Mouse (Mus musculus) midbrain, embryonic 13.5 days (tissue): ENCODE results near the gene Pitpna. TPM values are rescaled to one million over a fixed set of nuclear protein-coding genes. Genes with fewer than 3 reads are reported as not detected.

ENCODE experiments used
- ATAC-seq: fragments of 200-750 bp; cut with Nextera tagmentation; 2 replicates; pipeline ENCODE4 v1.8.0; 2017; ENCODE audit warnings: mild to moderate bottlenecking, moderate TSS enrichment, moderate library complexity
- H3K27ac ChIP-seq: fragments of 300-500 bp; sonication (generic); 2 replicates; pipeline ENCODE4 v1.5.1; 2015; ENCODE audit warnings: inconsistent platforms, mild to moderate bottlenecking, moderate library complexity
- H3K27me3 ChIP-seq: fragments of 300-500 bp; sonication (generic); 2 replicates; pipeline ENCODE4 v1.6.1; 2015; ENCODE audit warnings: mild to moderate bottlenecking, inconsistent platforms
- H3K36me3 ChIP-seq: fragments of 300-500 bp; sonication (generic); 2 replicates; pipeline ENCODE4 v1.6.1; 2015; ENCODE audit warnings: mild to moderate bottlenecking, inconsistent platforms
- H3K4me1 ChIP-seq: fragments of 300-500 bp; sonication (generic); replicated peaks from 2 replicates; pipeline ENCODE4 v1.6.1; 2015; ENCODE audit warnings: inconsistent platforms
- H3K4me2 ChIP-seq: fragments of 300-500 bp; sonication (generic); replicated peaks from 2 replicates; pipeline ENCODE4 v1.6.1; 2015; ENCODE audit warnings: moderate library complexity, mild to moderate bottlenecking, inconsistent platforms
- H3K4me3 ChIP-seq: fragments of 300-500 bp; sonication (generic); replicated peaks from 2 replicates; pipeline ENCODE4 v1.5.1; 2015; ENCODE audit warnings: mild to moderate bottlenecking, inconsistent platforms
- H3K9ac ChIP-seq: fragments of 300-500 bp; sonication (generic); replicated peaks from 2 replicates; pipeline ENCODE4 v1.6.1; 2015; ENCODE audit warnings: mild to moderate bottlenecking, inconsistent platforms
- H3K9me3 ChIP-seq: fragments of 300-500 bp; sonication (generic); 2 replicates; pipeline ENCODE4 v1.6.1; 2016; ENCODE audit warnings: mild to moderate bottlenecking, inconsistent platforms
- WGBS: fragments of 180-500 bp; shearing (Covaris S2); methylation state at CpG from one replicate; pipeline ENCODE4 v1.1.7; 2015; 5-methylcytosine and 5-hydroxymethylcytosine counted together
- polyA plus RNA-seq: library from polyadenylated mRNA; unstranded; fragments of >200 nt; fragmentation: Nextera tagmentation; extraction: Ambion mirVana; gene quantifications from 2 replicates; pipeline ENCODE4 v1.2.1, GENCODE M21; 2015

The Pitpna gene
- polyA plus RNA-seq, 1 experiment from 2014 or later: 99.2 TPM

DNA sequence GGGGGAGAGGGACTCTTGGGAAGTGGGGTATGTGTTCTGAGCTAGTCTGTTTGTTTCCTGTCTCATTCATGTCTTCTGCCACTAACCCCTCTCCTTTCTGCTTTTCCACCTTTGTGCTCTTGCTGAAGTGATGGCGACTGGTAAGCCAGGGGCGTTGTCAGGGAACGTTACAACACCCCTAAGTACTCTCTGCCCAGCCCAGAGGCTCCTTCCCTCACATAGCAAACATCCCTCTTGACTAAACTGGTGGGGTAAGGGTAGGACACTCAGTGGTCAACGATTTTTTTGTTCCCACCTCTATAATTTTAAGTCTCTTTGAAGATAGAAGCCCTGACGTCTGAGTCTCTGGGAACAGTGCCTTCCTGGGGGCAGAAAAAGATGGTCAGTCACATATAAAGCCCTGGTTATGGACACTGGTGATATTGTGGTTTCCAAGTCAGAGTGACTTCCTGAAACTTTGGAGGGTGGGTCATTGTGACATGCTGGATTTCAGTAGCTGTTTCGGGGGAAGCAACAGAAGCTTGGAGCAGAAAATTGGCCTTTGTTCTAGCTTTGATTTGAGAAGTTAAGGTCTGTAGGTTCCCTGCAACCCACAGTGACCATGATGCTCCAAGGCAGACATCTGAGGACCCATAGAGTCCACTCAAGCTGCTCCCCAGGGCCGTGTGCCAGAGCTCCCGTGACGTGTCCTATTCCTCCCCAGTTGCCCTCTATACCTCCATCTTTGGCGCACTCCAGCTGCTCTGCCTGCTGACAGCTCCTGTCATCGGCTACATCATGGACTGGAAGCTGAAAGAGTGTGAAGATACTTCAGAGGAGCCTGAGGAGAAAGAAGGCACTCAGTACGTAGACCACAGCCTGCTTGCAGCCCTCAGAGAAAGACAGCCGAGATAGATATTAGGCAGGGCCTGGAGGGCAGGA lies 21.4 kb upstream of the Pitpna start:
- Histone ChIP-seq H3K9ac (no peak overlapping the region), H3K4me3 (no peak overlapping the region), H3K27ac (no peak overlapping the region), H3K4me1 (peaks cover 2% of the 10 kb centered on the region; the same call in 1 of the 2 replicates), H3K27me3 (no peaks in the 10 kb centered on the region), H3K36me3 (peaks cover 88% of the 10 kb centered on the region), H3K4me2 (no peak overlapping the region), H3K9me3 (no peaks in the 10 kb centered on the region)
- no peak for ATAC-seq
- WGBS: 81% methylated on average over 13 of the region's 13 CpGs

DNA sequence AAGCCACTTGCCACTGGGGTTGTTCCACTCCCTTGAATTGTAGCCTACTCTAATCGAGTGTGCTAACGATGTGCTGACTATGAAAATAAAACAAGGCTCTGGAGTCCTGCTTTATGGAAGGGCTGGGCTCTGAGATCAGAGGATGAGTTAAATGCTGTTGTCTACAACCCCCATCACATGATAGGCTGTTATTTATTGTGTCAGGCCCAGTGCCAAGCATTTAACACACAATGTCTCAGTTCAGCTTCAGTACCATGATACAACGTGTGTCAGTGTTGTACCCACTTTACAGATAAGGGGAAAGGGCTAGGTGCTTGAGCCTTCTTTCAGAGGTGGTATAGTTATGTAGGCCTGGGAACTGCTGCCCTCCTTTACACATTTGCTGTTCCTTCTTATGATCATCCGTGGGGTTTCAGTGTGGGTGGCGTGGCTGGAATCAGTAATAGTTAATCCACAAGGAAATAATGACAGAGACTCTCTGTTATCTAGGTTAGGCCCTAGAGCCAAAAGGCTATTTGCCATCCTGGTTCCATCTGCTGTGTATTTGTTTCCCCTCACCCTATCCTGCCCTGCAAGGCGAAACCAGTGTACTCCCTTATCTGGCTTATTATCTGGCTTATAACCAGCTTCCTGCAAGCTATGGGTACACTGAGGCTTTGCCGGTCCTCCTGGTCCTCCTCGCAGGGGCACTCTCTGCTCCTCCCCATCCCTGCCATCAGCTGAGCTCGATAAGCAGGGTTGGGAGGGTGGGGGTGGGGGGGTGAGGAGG lies 20.4 kb upstream of the Pitpna start:
- Histone ChIP-seq H3K4me1 (peaks cover 12% of the 10 kb centered on the region), H3K36me3 (peaks cover 80% of the 10 kb centered on the region), H3K9me3 (no peaks in the 10 kb centered on the region), H3K4me3 (no peak overlapping the region), H3K27ac (no peak overlapping the region), H3K27me3 (no peaks in the 10 kb centered on the region), H3K4me2 (no peak overlapping the region), H3K9ac (no peak overlapping the region)
- 64% methylated on average over 9 of the region's 9 CpGs for WGBS
- no peak for ATAC-seq

DNA sequence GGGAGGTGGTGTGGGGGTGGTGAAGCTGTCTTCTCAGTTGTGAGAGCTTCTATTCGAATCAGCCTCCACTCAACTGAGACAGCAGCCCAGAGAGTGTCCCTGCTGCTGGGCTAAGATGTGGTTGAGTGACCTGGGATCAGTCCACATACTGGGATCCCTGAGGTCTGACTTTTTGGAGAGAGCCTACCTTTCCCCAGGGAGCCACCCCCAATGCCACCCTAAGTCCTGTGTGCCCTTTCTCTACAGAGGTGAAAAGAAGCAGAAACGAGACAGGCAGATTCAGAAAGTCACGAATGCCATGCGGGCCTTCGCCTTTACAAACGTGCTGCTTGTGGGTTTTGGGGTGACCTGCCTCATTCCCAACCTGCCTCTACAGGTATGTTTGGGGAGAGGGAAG lies 19.8 kb upstream of the Pitpna start:
- WGBS: 76% methylated on average over 6 of the region's 6 CpGs
- Histone ChIP-seq H3K4me2 (no peak overlapping the region), H3K9me3 (no peaks in the 10 kb centered on the region), H3K27me3 (no peaks in the 10 kb centered on the region), H3K9ac (no peak overlapping the region), H3K4me1 (peaks cover 18% of the 10 kb centered on the region), H3K27ac (no peak overlapping the region), H3K4me3 (no peak overlapping the region), H3K36me3 (peaks cover 74% of the 10 kb centered on the region)
- ATAC-seq: no peak

DNA sequence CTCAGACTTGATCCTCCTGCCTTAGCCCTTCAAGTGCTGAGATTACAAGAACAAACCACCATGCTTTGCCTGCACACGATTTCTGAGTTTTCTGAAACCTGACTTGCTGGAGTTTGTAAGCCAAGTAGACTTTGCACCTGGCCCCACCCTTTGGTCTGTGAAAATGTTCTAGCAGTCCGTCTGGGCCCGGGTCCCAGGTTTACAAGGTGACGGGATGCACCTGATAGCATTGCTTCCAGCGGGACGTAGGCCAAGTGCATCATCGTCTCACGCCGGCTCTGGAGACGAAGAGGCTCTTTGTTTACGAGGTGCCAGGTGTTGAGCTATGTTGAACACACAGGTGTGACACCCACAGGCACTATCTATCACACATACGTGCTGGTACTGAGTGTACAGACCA lies 18.9 kb upstream of the Pitpna start:
- Histone ChIP-seq H3K9ac (no peak overlapping the region), H3K4me1 (peaks cover 20% of the 10 kb centered on the region), H3K27me3 (no peaks in the 10 kb centered on the region), H3K27ac (no peak overlapping the region), H3K4me3 (no peak overlapping the region), H3K9me3 (no peaks in the 10 kb centered on the region), H3K4me2 (no peak overlapping the region), H3K36me3 (peaks cover 66% of the 10 kb centered on the region)
- no peak for ATAC-seq
- WGBS: 96% methylated on average over 12 of the region's 12 CpGs

DNA sequence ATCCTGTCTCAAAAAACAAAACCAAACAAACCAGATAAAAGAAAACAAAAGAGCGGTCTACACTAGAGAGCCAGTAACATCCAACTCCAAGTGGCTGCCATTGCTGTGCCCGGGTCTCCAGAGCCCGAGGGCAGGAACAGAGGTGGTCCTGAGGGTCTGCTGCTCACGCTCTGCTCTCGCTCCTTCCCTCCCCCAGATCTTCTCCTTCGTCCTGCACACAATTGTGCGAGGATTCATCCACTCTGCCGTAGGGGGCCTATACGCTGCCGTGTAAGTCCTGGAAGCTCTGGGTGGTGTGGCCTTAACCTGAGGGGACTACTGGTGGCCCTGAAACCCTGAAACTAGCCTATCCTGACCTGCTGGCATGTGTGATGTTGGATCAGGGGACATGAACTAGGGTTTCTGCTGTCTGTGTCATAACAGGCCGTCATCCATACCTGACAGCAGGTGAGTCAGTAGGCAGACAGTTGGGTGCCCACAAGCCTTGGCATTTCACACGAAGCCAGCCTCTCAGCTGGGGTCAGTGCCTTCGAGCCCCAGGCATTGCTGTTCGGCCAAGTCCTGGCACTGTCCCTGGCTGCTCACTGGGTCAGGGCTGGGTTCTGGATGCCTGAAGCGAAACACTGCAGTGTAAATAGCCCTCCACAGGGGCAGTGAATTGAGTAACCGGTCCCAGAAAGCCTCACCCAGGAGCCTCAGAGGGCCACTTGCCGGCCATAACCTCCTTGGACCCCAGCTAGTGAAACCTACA lies 17.3 kb upstream of the Pitpna start:
- no peaks in the 10 kb centered on the region for H3K9me3 ChIP-seq
- no peak overlapping the region for H3K4me2 ChIP-seq
- no peak overlapping the region for H3K27ac ChIP-seq
- WGBS: 88% methylated on average over 17 of the region's 17 CpGs
- H3K27me3 ChIP-seq: no peaks in the 10 kb centered on the region
- H3K4me1 ChIP-seq: peaks cover 20% of the 10 kb centered on the region
- H3K9ac ChIP-seq: peak overlapping the region; percentile 29; the same call in 1 of the 2 replicates
- ATAC-seq: no peak
- peaks cover 52% of the 10 kb centered on the region for H3K36me3 ChIP-seq
- H3K4me3 ChIP-seq: no peak overlapping the region

DNA sequence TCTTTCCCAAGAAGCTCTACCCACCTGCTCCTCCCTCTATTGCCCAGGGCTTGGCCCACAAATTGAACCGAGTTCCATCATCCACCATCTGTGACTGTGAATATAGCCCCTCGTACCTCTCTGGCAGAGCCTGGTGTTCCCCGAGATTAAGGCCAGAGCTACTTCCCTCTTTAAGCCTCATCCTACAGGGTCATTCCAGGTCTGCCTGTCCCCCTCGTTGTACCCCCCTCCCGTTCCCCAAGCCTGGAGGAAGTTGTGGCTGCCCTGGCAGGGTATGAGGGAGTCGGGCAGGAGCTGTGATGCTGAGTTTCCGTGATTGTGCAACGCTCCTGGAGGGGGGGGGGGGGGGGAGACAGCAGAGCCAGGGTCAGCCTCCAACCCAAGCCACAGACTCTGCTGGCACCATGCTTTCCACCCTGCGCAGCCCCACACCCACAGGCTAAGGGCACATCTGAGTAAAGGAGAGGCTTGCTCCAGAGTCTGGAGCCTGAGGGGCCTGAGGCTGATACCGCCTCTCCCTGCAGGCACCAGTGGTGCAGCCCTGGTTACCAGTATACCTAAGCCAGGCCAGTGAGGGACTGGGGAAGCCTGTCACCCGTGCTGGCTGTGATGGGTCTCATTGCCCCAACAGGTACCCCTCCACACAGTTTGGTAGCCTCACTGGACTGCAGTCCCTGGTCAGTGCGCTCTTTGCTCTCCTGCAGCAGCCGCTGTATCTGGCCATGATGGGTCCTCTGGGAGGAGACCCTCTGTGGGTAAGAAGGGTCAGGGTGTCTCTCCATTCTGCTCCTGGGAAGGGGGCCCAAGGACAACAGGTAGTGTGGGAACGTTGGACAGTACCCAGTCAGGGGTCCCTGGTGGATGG lies 16.5 kb upstream of the Pitpna start:
- Histone ChIP-seq H3K4me1 (peaks cover 20% of the 10 kb centered on the region), H3K27me3 (no peaks in the 10 kb centered on the region), H3K4me3 (no peak overlapping the region), H3K9ac (peak overlapping the region; percentile 29; the same call in 1 of the 2 replicates), H3K36me3 (peaks cover 45% of the 10 kb centered on the region), H3K4me2 (no peak overlapping the region), H3K9me3 (no peaks in the 10 kb centered on the region), H3K27ac (no peak overlapping the region)
- 80% methylated on average over 12 of the region's 14 CpGs for WGBS
- no peak for ATAC-seq

DNA sequence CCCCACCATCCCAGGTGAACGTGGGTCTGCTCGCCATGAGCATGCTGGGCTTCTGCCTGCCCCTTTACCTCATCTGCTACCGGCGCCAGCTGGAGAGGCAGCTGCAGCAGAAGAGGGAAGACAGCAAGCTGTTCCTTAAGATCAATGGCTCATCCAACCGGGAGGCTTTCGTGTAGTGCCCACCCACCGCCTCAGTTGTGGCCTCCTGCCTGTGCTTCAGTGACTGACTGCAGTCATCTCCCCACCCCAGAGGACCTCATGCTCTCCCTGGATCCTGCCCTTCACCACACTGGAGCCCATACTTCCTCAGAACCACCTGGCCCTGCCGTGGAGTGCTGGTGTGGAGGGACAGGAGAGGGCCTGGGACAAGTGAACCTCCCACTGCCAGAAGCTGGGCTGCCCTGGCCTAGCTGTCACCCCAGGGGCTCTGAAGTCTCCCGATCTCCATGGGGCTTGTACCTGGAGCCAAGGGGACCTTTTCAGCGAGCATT lies 15.6 kb upstream of the Pitpna start:
- H3K27ac ChIP-seq: peak overlapping the region; percentile 90
- H3K4me1 ChIP-seq: peaks cover 20% of the 10 kb centered on the region
- peak overlapping the region; percentile 50 for H3K9ac ChIP-seq
- no peak overlapping the region for H3K4me2 ChIP-seq
- ATAC-seq: peak; percentile 21; the same call in 1 of the 2 replicates
- H3K4me3 ChIP-seq: no peak overlapping the region
- no peaks in the 10 kb centered on the region for H3K27me3 ChIP-seq
- peaks cover 35% of the 10 kb centered on the region for H3K36me3 ChIP-seq
- 10% methylated on average over 10 of the region's 10 CpGs for WGBS
- H3K9me3 ChIP-seq: no peaks in the 10 kb centered on the region

DNA sequence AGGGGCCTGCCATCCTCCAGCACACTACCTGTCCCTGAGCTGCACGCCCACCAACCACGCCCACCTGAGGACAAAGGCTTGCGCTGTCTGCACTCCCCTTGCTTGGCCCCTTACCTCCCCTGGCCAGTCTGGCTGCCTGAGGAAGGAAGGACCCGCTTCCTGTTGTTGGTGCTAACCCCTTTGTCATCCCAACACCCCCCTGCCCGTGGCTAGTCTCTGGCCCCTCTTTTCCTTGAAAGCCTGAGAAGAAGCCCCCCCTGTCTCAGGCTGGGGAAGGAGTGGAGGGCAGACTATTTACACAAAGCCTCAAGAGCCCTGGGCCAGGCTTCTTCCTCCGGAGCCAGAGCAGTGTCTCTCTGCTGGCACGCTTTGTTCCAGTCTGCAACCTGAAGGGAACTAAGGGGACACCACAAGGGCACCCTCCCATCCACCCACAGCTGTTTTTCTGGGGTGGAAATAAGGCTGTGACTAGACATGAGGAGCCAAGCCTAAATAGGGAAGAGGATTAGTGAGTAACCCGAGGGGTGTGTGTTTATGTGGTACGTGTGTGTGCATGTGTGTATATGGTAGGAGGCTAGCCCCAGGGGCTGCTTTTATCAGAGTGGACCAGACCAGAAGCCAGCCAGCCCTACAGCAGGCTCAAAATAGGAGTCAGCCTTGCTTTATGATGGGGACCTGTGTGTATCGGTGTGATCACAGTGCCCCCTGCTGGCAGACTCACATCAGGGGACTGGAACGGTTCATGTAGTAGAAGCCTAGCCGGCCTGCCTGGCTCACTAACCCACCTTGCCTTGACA lies 14.8 kb upstream of the Pitpna start:
- Histone ChIP-seq H3K4me3 (no peak overlapping the region), H3K9me3 (no peaks in the 10 kb centered on the region), H3K27me3 (no peaks in the 10 kb centered on the region), H3K27ac (peak overlapping the region; percentile 90), H3K36me3 (peaks cover 30% of the 10 kb centered on the region), H3K4me2 (no peak overlapping the region), H3K4me1 (peaks cover 20% of the 10 kb centered on the region), H3K9ac (peak overlapping the region; percentile 50)
- ATAC-seq: peak; percentile 94
- 9% methylated on average over 12 of the region's 12 CpGs for WGBS

DNA sequence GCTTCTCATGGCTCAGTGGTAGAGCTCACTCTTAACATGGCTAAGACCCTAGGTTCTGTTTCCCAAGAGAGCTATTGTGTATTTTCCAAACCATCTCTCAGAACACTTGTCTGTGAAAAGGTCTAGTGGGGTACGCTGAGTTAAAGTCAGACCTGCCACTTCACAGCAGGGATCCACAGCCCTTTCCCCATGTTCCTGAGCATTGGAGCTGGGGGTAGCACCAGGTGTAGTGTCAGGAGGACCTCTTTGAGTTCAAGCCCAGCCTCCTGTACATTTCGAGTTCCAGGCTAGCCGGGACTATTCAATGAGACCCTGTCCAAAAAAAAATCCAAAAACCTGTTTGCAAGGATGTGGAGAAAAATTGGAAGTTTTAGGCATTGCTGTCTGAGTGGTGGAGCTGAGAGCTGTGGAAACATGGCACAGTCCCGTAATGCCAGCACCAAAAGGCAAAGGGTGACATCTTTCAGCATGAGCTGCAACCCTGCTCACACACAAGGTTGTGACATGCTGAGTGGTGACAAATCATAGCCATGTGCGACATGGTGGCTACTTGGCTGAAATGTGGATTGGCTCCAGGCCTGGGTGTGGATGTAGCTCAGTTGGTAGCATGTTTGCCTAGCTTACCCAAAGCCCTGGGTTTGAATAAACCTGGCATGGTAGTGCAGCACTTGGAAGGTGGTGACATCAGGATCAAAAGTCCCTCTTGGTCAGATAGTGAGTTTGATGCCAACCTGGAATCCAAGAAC lies 13.3 kb upstream of the Pitpna start:
- Histone ChIP-seq H3K9me3 (no peaks in the 10 kb centered on the region), H3K27me3 (no peaks in the 10 kb centered on the region), H3K4me1 (peaks cover 20% of the 10 kb centered on the region), H3K36me3 (peaks cover 15% of the 10 kb centered on the region), H3K9ac (no peak overlapping the region), H3K4me2 (no peak overlapping the region), H3K27ac (no peak overlapping the region), H3K4me3 (no peak overlapping the region)
- no peak for ATAC-seq
- WGBS: 83% methylated on average over 5 of the region's 5 CpGs

DNA sequence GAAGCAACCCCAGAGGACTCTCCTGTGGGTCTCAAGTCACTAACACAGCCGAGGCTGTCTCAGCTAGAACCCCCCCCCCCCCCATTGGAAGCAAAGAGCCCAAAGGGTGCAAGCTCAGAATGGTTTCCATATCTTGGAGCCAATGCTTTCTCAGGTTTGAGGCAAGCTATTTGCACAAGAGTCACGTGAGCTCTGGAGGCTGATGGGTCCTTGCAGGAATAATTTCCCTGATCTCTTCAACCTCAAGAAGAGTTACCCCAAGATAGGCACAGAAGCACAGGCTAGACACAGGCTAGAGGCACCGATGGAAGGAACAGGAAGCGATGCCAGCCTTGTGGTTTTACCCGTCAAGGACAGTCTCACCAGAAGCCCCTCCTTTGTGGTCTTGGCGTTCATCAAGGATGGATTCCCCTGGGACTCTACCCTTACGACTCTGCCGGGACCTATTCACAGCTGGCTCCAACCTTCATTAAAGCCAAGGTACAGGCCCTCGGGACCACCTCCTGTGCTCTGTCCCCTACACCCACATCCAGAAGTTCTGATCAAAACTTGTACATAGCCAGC lies 12.3 kb upstream of the Pitpna start:
- Histone ChIP-seq H3K27me3 (no peaks in the 10 kb centered on the region), H3K36me3 (peaks cover 4% of the 10 kb centered on the region; the same call in 1 of the 2 replicates), H3K4me2 (no peak overlapping the region), H3K27ac (no peak overlapping the region), H3K4me1 (peaks cover 20% of the 10 kb centered on the region), H3K9me3 (no peaks in the 10 kb centered on the region), H3K4me3 (no peak overlapping the region), H3K9ac (no peak overlapping the region)
- WGBS: 75% methylated on average over 9 of the region's 9 CpGs
- no peak for ATAC-seq
